Mouse (Mus musculus): ENCODE measurements around the gene Limk2.

- TF ChIP-seq CTCF (IDR thresholded peaks at IDR 0.05) (no peak), EP300 (IDR thresholded peaks at IDR 0.05) (no peak)
Observed at GRCm38 (mm10) chr11:3328806-3329775, 79.9 kb downstream of the Limk2 start.
